Mouse (Mus musculus) cerebellum, adult 2 months (tissue): ENCODE data around the gene Hal. TPM values are rescaled to one million over a fixed set of nuclear protein-coding genes. Genes with fewer than 3 reads are reported as not detected.

ENCODE experiments used
- DNase-seq, 2 experiments: peaks; one replicate each; pipeline ENCODE4 v3.0.0; 2021
- H3K27ac ChIP-seq: fragments of 200-500 bp; 2 replicates; pipeline ENCODE4 v1.5.1; 2012; ENCODE audit warnings: low read length, control low read depth, inconsistent platforms; ENCODE audit not compliant: insufficient read depth
- H3K27me3 ChIP-seq: fragments of 200-500 bp; 2 replicates; pipeline ENCODE4 v1.6.1; 2012; ENCODE audit warnings: inconsistent platforms, mild to moderate bottlenecking, low read length, moderate library complexity; ENCODE audit not compliant: control insufficient read depth, insufficient read depth
- H3K4me1 ChIP-seq: fragments of 200-500 bp; 2 replicates; pipeline ENCODE4 v1.6.1; 2011; ENCODE audit warnings: low read length; ENCODE audit not compliant: control insufficient read depth, insufficient read depth
- H3K4me3 ChIP-seq: fragments of 200-500 bp; replicated peaks from 2 replicates; pipeline ENCODE3; 2011; ENCODE audit warnings: mild to moderate bottlenecking, low read depth, low read length, control low read depth; ENCODE audit not compliant: insufficient read depth
- CTCF ChIP-seq: fragments of 200-500 bp; IDR thresholded peaks from 2 replicates; pipeline ENCODE4 v1.5.1; 2011; ENCODE audit warnings: low read depth, mild to moderate bottlenecking, control low read depth, low read length, moderate library complexity, borderline replicate concordance; ENCODE audit not compliant: insufficient read depth
- POLR2A ChIP-seq: fragments of 200-500 bp; IDR thresholded peaks from 2 replicates; pipeline ENCODE4 v1.6.1; 2011; ENCODE audit warnings: low read length, control low read depth, borderline replicate concordance; ENCODE audit not compliant: insufficient read depth
- WGBS: fragments of 180-500 bp; shearing (Covaris S2); methylation state at CpG from one replicate; pipeline ENCODE4 v1.1.7; 2018; 5-methylcytosine and 5-hydroxymethylcytosine counted together
- polyA plus RNA-seq: library from polyadenylated mRNA; depleted of rRNA; stranded (reverse); fragments of >200 nt; gene quantifications from 2 replicates; pipeline ENCODE4 v1.2.3, GENCODE M21; 2012; rRNA removed

Hal gene
- 0.05 and 0.18 TPM in 2 replicates for polyA plus RNA-seq

DNA sequence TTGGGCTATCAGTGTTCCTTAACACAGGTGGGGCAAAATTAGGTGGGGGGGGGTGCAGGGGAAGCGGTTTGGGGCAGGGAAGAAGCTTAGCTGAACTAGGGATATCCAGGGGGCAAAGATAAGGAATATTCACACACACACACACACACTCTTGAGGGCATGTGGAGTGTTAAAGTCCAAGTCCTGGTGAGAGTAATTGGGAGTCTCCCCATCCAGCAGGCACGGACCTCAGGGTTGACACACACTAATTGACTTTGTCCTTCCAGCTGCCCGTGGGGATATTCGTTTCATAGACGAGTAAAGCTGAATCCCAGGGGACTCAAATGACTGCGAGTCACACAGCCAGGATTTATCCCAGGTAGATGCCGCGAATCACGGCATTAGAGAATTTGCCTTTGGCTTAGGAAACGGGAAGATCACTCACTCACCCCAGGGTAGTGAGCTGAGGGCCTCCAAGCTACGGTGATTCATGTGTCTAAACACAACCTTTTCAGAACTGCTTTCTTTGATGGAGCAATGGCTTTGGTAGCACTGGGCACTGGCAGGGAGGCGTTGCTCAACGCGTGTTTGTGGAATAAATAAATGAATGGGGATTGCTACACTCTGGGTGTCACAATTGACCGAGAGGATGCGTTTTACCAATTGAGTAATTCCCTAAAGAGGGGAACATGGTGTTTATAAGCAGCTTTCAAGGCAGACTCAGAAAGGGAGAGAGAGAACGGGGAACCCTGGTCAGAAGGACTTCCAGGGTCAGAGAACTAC lies at the start of gene Hal:
Gene Hal, plus strand, starts transcription at position 703 of the 762 bp plus-strand sequence.
- Histone ChIP-seq H3K4me1 (no peaks in the 10 kb centered on the region), H3K4me3 (no peak within 1 kb of the TSS), H3K27me3 (no peaks in the 10 kb centered on the region), H3K27ac (no peak within 1 kb of the TSS)
- 68% methylated on average over 17 of the region's 17 CpGs for whole genome bisulfite sequencing
- TF ChIP-seq POLR2A (no peak), CTCF (no peak)
- DNase-seq, result no peak

DNA sequence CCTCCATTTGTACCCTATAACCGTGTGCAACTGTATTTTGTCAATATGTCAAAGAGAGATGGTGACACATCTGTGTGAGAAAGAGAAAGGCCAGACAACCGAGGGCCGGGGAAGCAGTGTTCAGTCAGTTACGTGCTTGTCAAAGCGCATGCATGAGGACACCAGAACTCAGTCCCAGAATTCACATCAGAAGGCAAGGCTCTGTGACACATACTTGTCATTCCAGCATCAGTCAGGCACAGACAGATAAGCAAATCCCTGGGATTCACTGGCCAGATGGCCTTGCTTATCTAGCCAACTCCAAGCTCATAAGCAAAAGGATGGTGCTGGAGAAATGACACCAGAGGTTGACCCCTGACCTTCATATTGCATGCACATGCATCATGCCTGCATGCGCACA lies 47.1 kb upstream of the Hal start:
- H3K4me1 ChIP-seq, result no peaks in the 10 kb centered on the region
- H3K4me3 ChIP-seq, result no peak overlapping the region
- TF ChIP-seq CTCF (no peak), POLR2A (no peak)
- no peaks in the 10 kb centered on the region for H3K27me3 ChIP-seq
- WGBS, result 89% methylated on average over 6 of the region's 6 CpGs
- no peak overlapping the region for H3K27ac ChIP-seq
- no peak for DNase-seq

DNA sequence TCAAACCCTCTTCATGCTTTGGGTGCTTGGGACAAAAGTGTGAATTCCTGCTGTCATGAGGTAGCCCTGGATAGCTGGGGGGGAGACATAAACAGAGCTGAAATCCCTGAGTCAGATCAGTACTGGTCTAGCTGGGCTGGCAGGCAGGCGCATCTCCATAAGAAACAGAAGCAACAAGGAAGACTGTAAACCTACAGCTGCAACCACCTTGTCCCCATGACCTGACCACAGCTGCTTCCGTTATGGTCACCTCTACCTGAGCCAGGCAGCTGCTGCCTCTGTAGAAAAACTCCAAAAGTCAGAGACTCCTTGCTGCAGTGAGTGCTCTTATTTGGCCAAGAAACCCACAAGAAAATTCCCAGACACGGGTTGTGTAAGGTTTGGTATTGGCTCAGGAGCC lies 46.4 kb upstream of the Hal start:
- WGBS, result 91% methylated on average over 3 of the region's 3 CpGs
- H3K4me3 ChIP-seq, result no peak overlapping the region
- no peak for DNase-seq
- H3K27ac ChIP-seq, result no peak overlapping the region
- H3K27me3 ChIP-seq, result no peaks in the 10 kb centered on the region
- H3K4me1 ChIP-seq, result no peaks in the 10 kb centered on the region
- TF ChIP-seq CTCF (no peak), POLR2A (no peak)

DNA sequence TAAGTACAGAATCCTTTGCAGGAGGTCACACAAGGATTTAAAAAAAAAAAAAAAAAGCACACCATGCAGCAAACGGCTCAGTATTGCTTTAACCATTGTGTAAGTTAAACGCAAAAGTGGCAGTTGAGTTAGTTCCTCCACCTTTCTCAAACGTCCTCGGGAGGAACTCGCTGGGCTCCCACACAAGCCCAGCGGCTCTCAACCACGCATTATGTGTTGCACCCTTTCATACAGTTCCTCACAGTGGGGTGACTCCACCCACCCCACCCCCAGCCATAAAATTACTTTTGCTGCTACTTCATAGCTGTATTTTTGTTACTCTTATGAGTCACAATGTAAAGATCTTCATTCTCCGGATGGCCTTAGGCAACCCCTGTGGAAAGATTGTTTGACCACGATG lies 44.2 kb upstream of the Hal start:
- DNase-seq, result no peak
- Histone ChIP-seq H3K27ac (no peak overlapping the region), H3K27me3 (no peaks in the 10 kb centered on the region), H3K4me3 (no peak overlapping the region), H3K4me1 (no peaks in the 10 kb centered on the region)
- WGBS, result 82% methylated on average over 9 of the region's 9 CpGs
- no peak for TF ChIP-seq CTCF
- TF ChIP-seq POLR2A, result no peak

DNA sequence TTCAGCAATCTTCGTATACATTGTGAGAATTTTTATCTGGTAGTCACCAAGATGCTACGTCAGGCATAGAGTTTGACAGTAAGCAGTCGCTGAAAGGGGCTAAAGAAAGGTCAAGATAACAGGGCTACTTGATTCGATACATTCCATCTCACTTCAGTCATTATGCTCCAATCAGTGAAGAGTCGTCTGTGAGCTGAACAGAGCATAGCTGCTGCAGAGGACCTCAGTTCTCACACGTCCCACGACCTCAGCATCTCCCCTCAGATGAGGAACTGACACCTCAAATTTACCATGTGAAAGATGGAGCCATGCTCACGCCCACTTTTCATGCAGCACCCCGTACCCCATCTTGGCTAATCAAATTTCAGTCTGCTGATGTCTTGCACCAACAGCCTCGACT lies 41.2 kb upstream of the Hal start:
- DNase-seq, result no peak
- H3K4me1 ChIP-seq, result no peaks in the 10 kb centered on the region
- TF ChIP-seq CTCF, result no peak
- no peak for TF ChIP-seq POLR2A
- WGBS, result 75% methylated on average over 10 of the region's 10 CpGs
- H3K4me3 ChIP-seq, result no peak overlapping the region
- H3K27ac ChIP-seq, result no peak overlapping the region
- no peaks in the 10 kb centered on the region for H3K27me3 ChIP-seq

DNA sequence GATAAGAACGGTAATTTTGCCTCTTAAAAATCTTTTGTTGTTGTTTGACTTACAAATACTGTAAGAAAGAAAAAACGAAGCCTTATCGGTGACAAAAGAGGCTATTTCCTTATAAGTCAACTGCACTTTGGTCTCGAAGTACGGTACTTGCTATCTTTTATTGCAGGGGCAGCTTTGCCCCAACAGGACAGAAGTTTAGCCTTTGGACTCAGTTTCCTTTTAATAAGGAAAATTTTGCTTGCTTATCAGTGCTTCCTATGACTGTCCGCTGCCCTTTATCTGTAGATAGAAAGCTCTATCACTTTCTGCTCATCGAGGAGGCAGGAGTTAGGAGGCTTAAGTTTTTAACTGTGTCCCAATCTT lies 33.9 kb upstream of the Hal start:
- Histone ChIP-seq H3K27ac (no peak overlapping the region), H3K4me3 (no peak overlapping the region), H3K27me3 (no peaks in the 10 kb centered on the region), H3K4me1 (peaks cover 3% of the 10 kb centered on the region; the same call in 1 of the 2 replicates)
- 57% methylated on average over 7 of the region's 7 CpGs for WGBS
- no peak for TF ChIP-seq CTCF
- no peak for TF ChIP-seq POLR2A
- DNase-seq, result no peak

DNA sequence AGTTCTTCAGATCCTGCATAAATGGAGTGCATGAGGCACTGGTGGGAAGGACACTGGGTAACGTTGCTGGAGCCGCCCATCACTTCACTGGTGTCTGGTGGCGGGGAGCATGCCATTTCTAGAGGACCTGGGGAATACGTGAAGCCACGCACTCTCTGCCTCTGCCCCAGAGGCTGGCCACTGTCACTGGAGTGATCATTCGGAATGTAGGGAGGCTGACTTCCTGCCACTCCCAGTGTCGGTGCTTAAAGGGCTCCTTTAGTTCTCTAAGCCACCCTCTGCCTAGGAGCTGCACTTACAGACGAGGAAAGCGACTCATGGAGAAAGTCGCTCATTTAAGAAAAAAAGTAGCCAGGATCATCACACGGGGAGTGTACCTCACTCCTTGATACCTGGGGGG lies 28.5 kb upstream of the Hal start:
- no peak for DNase-seq
- H3K27ac ChIP-seq, result no peak overlapping the region
- no peaks in the 10 kb centered on the region for H3K27me3 ChIP-seq
- peaks cover 3% of the 10 kb centered on the region; the same call in 1 of the 2 replicates for H3K4me1 ChIP-seq
- TF ChIP-seq CTCF, result no peak
- no peak for TF ChIP-seq POLR2A
- 87% methylated on average over 11 of the region's 11 CpGs for WGBS
- no peak overlapping the region for H3K4me3 ChIP-seq

DNA sequence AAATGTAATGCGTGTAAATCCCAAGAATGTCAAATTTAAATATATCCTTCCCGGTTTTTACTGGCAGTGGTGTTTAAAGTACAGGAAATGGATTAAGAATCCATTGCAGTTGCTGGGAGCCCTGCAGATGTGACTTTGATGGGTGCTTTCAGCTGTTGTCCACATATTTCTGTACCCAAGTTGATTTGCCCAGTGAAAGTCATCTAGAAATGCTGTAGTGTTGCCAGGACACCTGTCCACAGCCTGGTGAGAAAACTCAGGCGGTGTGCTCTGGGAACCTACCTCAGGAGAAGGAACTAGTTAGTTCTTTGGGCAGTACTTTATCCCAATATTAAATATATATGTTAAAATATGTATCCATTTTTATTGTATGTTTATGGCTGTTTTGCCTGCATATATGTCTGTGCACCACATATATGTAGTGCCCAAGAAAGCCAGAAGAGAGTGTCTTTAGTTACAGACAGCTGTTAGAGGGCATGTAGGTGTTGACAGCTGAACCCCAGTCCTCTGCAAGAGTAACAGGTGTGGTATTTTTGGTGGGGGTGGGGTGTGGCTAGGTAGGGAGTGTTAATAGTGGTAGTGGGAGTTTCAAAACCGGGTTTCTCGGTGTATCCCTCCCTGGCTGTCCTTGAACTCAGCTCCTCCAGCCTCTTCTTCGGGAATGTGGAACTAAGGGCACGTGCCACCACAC lies 25.7 kb upstream of the Hal start:
- no peak for DNase-seq
- H3K4me3 ChIP-seq, result no peak overlapping the region
- no peak overlapping the region for H3K27ac ChIP-seq
- no peaks in the 10 kb centered on the region for H3K27me3 ChIP-seq
- no peaks in the 10 kb centered on the region for H3K4me1 ChIP-seq
- WGBS, result 89% methylated on average over 7 of the region's 7 CpGs
- TF ChIP-seq CTCF (no peak), POLR2A (no peak)
